Mouse (Mus musculus): ENCODE results near the gene 4932438H23Rik.
A peak's percentile ranks its signal among the peaks of the same experiment; 100 is the strongest.
"Not testable (repeated sequence)": the region's sequence is repeated elsewhere in the genome, so short reads cannot be mapped to it uniquely, and the experiment has no call there.

The 4932438H23Rik gene

GRCm38 (mm10) chr16:91099444-91100065, 4.6 kb upstream of the 4932438H23Rik start:
- no peak for DNase-seq (ENCODE audit: low spot score)

DNA sequence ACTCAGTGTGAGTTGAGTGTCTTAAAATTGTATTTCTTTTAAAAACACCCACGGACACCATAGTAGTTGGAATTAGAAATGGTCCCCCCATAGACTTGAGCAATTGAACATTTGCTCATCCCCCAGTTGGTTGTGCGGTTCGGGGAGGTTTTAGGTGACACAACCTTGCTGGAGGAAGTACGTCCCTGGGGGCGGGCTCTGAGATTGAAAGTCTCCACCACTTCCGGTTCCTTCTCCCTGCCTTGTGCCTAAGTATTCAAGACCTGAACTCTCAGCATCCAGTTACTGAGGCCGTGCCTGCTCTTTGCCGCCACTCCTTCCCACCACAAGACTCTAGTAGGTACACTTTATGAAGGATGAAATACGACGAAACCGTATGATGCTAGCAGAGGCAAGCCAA, 2.9 kb upstream of the 4932438H23Rik start:
- no peak for DNase-seq (ENCODE audit: low spot score)

- DNase-seq (ENCODE audit: low spot score) = no peak
Observed at GRCm38 (mm10) chr16:91096984-91097506, 2.1 kb upstream of the 4932438H23Rik start.

GRCm38 (mm10) chr16:91096016-91096415, 1.1 kb upstream of the 4932438H23Rik start:
- DNase-seq (ENCODE audit: low spot score) = no peak

DNA sequence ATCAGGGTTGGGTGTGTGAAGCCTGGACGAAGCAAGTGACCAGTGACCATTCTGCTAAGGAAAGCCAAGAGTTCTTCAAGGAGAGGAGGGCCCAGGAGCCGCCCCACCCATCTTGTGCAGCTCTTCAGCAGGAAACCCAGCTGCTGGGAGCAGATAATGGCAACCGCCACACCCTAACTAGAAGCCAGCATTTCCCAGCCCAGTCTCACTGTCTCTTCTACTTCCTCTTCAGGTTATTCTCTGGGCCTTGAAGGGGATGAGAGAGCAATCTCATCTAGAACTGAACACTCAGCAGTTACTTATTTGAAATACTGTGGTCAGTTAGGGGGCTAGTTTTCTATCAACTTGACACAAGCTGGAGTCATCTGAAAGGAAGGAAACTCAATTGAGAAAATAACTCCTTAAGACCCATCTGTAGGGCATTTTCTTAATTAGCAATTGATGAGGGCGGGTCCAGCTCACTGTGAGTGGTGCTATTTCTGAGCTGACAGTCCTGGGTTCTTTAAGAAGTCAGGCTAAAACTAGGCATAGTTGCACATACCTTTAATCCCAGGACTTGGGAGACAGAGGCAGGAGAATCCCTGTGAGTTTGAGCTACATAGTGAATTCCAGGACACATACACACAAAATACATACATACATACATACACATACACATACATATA, 8.1 kb downstream of the 4932438H23Rik start:
- no peak for DNase-seq (ENCODE audit: low spot score)

DNA sequence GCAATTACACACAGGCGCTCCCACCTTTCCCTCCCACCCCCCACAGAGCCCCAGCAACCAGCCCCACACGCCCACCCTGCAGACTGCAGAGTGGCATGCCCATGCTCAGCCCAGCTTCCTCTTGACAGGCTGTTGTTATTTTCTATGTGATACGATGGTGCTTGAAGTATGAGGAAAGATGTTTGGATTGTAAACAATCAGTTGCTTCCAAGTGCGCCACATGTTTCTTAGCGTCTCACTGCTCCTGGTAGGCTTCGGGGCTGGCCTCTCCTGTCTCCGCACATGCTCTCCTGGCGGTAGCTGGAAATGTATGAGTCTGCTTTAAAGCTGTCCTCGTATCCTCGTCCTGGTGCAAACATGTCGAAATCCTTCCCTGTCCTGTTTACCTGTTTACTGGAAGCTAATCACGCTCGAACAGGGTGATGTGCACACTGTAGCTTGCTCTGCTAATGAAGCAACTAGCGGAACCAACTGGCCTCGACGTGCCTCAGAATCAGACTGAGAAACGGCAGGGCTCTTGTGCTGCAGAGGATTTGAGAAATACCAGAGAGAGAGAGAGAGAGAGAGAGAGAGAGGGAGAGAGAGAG, 9.6 kb downstream of the 4932438H23Rik start:
- no peak for DNase-seq (ENCODE audit: low spot score)

DNA sequence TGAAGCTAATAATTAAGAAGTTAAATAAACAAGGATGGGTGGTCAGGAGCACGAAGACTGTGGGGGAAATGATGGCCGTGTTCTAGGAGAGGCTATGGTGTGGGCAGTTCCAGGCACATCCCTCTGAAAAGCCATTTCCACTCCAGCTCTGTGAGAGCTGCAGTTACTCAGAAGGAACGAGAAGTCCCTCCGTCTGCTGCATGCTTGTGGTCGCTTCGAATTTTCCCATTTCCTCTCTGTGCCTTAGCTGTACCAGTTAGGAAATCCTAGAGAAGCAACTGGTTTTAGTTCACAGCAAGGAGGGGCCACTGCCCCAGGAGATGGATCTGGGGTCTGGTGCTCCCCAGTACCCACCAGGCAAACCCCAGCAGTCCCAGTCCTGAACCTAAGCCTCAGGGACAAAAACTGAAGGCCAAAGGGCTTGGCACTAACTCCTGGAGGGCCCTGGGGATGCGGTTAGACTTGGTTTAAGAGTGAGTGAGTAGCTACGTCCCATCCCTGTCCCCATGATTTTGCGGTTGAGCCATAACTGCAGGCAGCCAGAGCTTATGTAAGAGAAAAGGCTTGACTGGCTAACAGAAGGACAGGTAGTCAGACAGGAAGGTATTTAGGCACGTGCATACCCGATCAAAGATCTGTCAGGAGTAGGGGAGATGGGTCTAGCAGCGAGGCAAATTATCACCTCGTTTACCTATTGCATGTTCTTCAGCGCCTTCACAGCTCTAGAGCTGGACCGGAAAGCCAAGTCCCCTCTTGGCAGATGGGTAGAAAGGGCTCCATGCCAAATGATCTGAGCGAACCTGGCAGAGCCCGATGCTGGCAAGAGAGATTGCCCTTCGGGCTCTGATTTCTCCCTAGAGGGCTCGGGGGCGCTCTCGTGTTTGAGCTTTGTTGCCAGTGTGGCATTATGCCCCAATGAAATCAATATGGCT, 10.3 kb downstream of the 4932438H23Rik start:
- DNase-seq (ENCODE audit: low spot score) = no peak

DNA sequence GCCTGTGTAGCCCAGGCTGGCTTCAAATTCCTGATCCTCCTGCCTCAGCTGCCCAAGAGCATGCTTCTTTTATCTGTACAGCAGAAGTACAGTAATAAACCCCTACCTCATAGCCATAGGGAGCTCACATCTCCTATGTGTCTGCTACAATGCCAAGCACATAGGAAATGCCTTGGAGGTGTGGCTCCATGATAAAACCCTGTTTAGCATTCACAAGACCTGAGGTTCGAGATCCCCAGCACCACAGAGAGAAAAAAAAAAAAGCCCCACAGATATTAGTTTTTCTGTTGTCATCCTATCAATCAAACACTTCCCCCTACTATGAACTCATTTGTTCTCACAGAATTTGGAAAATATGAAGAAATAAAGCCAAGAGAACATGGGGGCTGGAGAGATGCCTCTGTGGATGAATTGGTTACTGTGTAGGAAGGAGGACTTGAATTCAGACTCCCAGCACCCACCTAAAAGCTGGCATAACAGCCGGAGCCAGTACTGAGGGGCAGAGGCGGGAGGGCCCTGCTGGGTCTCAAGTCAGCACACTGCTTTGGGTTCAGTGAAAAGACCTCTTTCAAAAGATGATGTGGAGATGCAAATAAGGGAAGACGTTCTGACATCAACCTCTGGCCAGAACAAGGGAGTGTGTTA, 11.8 kb downstream of the 4932438H23Rik start:
- DNase-seq (ENCODE audit: low spot score) = no peak

DNA sequence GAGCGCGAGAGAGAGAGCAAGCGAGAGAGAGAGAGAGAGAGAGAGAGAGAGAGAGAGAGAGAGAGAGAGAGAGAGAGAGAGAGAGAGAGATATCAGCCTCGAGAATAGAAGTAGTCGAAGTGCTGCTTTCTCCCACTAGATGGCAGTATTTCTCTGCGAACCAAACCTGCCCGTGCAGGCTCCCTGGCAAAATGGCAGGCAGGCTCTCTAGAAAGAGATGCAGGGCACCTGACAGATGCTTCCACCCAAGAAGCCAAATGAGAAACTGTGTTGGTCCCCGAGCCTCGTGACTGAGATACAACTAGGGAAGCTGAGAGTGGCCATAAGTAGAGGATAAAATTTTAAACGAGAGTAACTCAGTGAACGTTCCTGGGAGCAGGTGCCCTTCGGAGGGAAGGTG, 13.4 kb downstream of the 4932438H23Rik start:
- DNase-seq (ENCODE audit: low spot score) = peak; percentile 46

DNA sequence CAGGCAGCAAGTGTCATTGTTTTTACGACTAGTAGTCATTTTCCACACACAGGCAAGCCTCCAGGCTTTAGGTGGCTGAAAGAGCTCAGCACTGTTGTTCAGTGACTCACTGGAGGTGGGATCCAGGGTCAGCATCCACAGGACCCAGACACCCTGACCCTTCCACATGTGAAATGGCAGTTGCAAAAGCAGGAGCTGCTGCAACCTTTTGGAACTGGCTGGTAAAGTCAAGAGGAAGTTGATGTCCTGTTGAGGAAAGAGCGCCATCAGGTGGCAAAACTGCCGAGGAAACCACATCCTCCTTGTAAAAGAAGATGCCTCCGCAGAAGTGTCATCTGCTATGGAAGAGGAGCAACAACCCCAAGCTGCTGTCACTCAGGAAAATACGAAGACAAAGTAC, 18.7 kb downstream of the 4932438H23Rik start:
- no peak for DNase-seq (ENCODE audit: low spot score)

- DNase-seq (ENCODE audit: low spot score) = not testable (repeated sequence)
Observed at GRCm38 (mm10) chr16:91075423-91075822, 19.5 kb downstream of the 4932438H23Rik start.

DNA sequence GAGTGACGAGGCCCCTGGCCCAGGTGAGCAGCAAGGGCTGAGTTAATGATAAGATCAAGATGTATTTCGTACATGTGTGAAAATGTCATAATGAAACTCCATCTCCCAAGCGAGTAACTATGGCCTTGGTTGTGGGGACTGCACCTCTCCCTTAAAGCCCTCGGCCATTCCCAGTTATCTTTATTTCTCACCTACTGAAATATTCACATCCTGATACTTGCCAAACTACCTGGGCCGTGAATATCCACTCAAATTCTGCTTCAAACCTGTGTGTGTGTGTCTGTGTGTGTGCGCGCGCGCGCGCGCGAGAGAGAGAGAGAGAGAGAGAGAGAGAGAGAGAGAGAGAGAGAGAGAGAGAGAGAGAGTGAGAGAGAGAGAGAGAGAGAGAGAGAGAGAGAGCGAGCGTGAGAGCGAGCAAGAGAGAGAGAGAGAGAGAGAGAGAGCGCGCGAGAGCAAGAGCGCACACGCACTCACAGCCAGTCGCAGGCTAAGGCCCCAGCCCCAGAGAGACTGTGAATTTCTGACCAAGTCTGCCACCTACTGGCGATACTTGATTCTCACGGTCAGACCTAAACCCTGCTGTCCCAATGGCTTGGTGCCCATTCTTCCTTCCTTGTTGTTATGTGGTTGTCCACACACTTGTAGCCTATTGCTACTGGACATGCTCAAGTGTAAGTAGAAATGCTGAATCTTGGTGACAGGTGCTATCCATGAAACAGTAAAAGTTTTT, 21.6 kb downstream of the 4932438H23Rik start:
- peak; percentile 78 for DNase-seq (ENCODE audit: low spot score)

DNA sequence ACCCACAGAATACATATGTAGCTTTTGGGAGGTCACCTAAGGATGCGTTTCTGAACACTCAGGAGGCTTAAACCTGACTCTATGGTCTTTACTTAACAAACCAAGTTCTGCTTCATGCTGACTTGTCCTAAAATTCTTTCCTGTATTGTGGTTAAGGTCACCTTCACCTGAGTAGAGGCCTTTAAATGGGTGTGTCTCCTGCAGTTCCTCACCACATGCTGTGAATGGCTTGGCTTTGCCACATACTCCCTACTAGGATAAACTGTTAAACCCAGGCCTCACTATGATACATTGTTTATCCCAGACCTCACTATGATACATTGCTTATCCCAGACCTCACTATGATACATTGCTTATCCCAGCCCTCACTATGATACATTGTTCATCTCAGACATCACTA, 22.7 kb downstream of the 4932438H23Rik start:
- DNase-seq (ENCODE audit: low spot score) = no peak

GRCm38 (mm10) chr16:91068969-91069368, 26.0 kb downstream of the 4932438H23Rik start:
- DNase-seq (ENCODE audit: low spot score) = no peak

DNA sequence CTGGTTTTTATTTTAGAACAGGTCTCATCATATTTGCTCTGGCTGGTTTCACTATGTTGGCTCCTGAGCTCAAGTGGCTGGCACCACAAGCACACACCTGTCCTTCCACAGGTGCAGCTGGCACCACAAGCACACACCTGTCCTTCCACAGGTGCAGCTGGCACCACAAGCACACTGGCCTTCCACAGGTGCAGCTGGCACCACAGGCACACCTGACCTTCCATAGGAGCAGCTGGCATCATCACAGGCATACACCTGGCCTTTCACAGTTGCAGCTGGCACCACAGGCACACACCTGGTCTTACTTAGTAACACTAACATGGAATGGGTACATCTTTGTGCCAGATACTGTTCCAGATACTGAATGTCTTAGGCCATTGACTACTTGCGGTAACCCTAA, 27.8 kb downstream of the 4932438H23Rik start:
- DNase-seq (ENCODE audit: low spot score) = no peak

DNA sequence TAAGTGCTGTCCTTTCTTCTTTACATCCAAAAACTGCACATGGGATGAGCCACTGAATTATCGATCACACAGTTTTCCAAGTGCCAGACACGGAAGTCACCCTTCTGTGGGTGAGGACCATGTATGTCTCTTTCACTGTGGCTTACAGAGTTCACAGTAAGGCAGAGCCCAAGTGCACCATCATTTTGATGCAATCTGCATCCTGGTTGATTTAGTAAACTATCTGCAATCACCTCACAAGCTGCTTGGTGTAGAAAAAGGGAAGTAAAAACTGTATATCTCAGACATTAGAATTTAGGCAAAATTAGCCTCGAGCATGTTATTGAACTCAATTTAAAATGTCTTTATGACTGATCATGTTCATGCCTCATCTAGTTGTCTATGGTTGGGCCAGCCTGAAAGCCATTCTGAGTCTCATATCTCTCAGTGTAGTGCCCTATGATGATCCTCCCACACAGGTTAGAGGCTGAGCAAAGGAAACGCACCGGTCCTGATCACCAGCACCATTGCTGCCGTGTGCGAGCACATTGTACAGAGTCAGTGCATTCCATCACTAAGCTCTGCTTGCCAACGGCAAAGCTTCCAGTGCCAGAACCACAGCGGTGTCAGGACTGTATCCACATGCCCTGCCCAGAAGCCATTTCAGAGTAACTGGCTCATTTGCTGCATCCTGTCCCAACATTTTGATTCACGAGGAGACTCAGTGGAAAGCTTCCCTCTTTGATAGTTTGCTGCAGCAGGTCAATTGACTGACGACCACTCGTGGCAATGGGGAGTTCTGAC, 30.1 kb downstream of the 4932438H23Rik start:
- no peak for DNase-seq (ENCODE audit: low spot score)

DNA sequence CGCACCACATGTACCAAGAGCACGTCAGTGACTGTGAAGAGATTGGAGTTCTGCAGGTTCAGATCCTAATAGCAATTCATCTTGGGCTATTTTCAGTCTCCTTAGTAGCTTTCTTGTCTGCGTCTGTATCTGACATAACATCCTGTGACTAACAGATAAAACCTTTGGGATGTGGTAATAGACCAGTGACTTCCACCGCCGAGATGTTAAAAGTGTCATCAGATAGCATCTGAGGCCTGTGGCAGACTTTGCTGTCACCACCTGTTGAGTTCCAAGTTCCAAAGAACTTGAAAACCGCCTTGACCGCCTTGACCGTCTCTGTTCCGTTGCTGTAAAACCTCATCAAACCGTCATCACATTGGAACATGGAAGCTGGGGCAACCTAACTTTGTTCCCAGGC, 31.1 kb downstream of the 4932438H23Rik start:
- DNase-seq (ENCODE audit: low spot score) = no peak

DNA sequence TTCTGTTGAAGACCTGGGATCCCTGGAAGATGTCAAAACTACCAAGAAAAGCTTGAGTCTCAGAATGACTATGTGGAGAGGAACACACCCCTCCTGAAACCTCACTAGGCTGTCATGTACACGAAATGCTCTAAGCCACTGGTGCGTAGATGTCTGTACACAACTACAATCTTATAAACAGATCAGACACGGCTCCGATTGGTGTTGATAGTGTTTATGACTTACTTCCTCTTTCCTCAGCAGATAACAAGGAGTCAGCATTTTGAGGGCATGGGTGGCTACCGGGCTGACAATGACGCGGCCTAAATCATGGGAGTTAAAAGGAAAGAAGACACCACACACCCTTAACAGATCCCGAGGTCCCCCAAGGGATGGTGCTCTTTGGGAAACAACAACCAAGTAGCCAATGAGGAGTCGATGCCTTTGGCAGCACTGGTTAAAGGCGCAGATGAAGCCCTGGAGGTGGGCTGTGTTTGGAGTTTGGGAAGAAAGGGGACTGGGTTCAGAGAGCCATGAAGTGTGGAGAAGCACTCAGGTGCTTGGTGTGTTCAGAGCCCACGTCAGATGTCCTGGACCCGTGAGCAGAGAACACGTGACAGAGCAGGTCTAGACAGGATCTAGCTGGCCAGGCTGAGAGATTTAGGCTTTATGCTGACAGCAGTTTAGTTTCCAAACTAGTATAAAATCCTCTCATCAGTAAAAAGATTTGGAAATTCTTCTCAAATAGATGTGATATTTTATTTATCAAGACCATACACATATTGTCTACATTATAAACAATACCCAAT, 33.2 kb downstream of the 4932438H23Rik start:
- no peak for DNase-seq (ENCODE audit: low spot score)

DNA sequence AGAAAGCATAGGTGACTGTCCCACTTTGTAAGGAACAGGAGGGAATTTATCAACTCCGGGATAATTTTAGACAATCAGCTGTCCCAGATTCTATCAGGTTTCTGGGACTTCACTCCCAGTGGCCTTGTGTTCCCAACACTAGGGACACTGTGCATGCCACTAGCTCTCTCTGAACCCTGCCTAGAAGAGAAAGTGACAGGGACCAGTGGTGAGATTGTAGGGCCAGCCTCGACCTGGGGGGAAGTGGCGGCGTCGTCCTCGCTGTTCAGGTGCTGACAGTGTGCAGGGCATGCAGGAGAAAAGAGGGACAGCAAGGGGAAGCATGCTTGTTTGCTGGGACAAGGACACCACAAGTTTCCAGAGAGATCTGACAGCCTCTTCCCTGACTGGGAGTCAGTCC, 37.2 kb downstream of the 4932438H23Rik start:
- no peak for DNase-seq (ENCODE audit: low spot score)

Measured in urinary bladder, postnatal 25 days (tissue).